Mouse (Mus musculus) ES-E14 (cell line): ENCODE measurements around the gene Mark2. TPM values are rescaled to one million over a fixed set of nuclear protein-coding genes. Genes with fewer than 3 reads are reported as not detected.

Experiments
- DNase-seq: peaks from one replicate; pipeline ENCODE4 v3.0.0-alpha.2; 2013; ENCODE audit warnings: low read depth, low spot score
- H3K27ac ChIP-seq: 2 replicates; pipeline ENCODE4 v1.5.1; 2012; ENCODE audit warnings: low read depth, mild to moderate bottlenecking, low read length, moderate library complexity, mixed read lengths; ENCODE audit not compliant: poor library complexity, insufficient read depth, severe bottlenecking
- H3K36me3 ChIP-seq: 2 replicates; pipeline ENCODE4 v1.6.1; 2012; ENCODE audit warnings: mild to moderate bottlenecking, low read length, moderate library complexity, mixed read lengths; ENCODE audit not compliant: control insufficient read depth, poor library complexity, insufficient read depth, severe bottlenecking
- H3K4me1 ChIP-seq, 2 experiments: fragments of 150-350 bp in 1 of 2; sonication (generic) in 1 of 2; 2 replicates each; pipeline ENCODE4 v1.6.1; 2012; ENCODE audit warnings: low read length in 2 of 2, mild to moderate bottlenecking in 1 of 2, mixed read lengths in 1 of 2; ENCODE audit not compliant: control insufficient read depth in 2 of 2, insufficient read depth in 2 of 2, poor library complexity in 1 of 2
- H3K4me3 ChIP-seq, 2 experiments: fragments of 150-350 bp in 1 of 2; sonication (generic) in 1 of 2; 2 replicates each; pipeline ENCODE4 v1.5.1; 2012; ENCODE audit warnings: low read length in 2 of 2, low read depth in 1 of 2, mild to moderate bottlenecking in 1 of 2, mixed read lengths in 1 of 2; ENCODE audit not compliant: insufficient read depth in 1 of 2, poor library complexity in 1 of 2, severe bottlenecking in 1 of 2
- H3K9ac ChIP-seq: 2 replicates; pipeline ENCODE4 v1.6.1; 2012; ENCODE audit warnings: low read depth, mild to moderate bottlenecking, low read length, mixed read lengths; ENCODE audit not compliant: poor library complexity, insufficient read depth, severe bottlenecking
- H3K9me3 ChIP-seq: fragments of 150-350 bp; sonication (generic); 2 replicates; pipeline ENCODE4 v1.6.1; 2012; ENCODE audit warnings: low read depth, mild to moderate bottlenecking, low read length; ENCODE audit not compliant: control insufficient read depth, insufficient read depth
- CHD2 ChIP-seq: IDR thresholded peaks from 2 replicates; pipeline ENCODE4 v1.6.1; 2014; ENCODE audit warnings: mild to moderate bottlenecking, low read depth, low read length, inconsistent platforms
- HCFC1 ChIP-seq: IDR thresholded peaks from 2 replicates; pipeline ENCODE4 v1.6.1; 2012; ENCODE audit warnings: low read length, inconsistent platforms, borderline replicate concordance; ENCODE audit not compliant: insufficient read depth
- MAFK ChIP-seq: IDR thresholded peaks from 2 replicates; pipeline ENCODE4 v1.6.1; 2014; ENCODE audit warnings: mild to moderate bottlenecking, low read depth, low read length, inconsistent platforms; ENCODE audit not compliant: insufficient read depth
- ZC3H11A ChIP-seq: IDR thresholded peaks from 2 replicates; pipeline ENCODE4 v1.6.1; 2012; ENCODE audit warnings: low read depth, mild to moderate bottlenecking, inconsistent platforms, low read length, borderline replicate concordance
- ZNF384 ChIP-seq: IDR thresholded peaks from 2 replicates; pipeline ENCODE4 v1.6.1; 2012; ENCODE audit warnings: low read depth, low read length, inconsistent platforms
- in situ Hi-C, 2 experiments: fragments of 600-800 bp; cut with MboI; formaldehyde crosslinking; loops; one replicate each; pipeline ENCODE4 v1.15.1; 2025; ENCODE audit warnings: low sequenced_read_pairs in 2 of 2, inconsistent platforms in 1 of 2; ENCODE audit not compliant: unreplicated experiment in 2 of 2
- total RNA-seq: library from RNA; depleted of rRNA; stranded (reverse); fragments of 300-350 nt; gene quantifications from 2 replicates; pipeline ENCODE4 v1.2.3, GENCODE M21; 2012

Mark2 gene
- total RNA-seq, 1 experiment, result 44.0 TPM

DNA sequence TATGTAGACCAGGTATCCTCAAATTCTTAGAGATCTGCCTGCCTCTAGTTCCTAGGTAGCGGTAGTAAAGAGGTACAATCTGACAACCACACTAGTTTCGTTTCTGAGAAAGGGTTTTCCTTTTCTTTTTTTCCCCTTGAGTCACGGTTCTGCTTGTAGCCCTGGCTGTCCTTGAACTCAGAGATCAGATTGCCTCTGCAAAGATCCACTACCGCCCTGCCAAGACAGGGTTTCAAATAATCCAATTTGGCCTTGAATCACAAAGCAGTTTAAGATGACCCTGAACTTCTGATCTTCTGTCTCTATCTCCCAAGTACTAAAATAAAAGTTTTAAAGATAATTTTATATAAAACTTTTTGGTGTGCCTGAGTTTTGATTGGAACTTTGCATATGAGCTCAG lies 23.9 kb downstream of the Mark2 start:
- in situ Hi-C loops, result no loop called here
- no peak for DNase-seq
- Histone ChIP-seq H3K27ac (no peak overlapping the region), H3K4me1 (peaks cover 0 to 6% of the 10 kb centered on the region in 2 experiments; a peak in 2 of 4 replicates), H3K4me3 (no peak overlapping the region), H3K9ac (no peak overlapping the region), H3K36me3 (no peaks in the 10 kb centered on the region), H3K9me3 (no peaks in the 10 kb centered on the region)
- TF ChIP-seq CHD2 (no peak), ZC3H11A (no peak), MAFK (no peak), HCFC1 (no peak), ZNF384 (no peak)

DNA sequence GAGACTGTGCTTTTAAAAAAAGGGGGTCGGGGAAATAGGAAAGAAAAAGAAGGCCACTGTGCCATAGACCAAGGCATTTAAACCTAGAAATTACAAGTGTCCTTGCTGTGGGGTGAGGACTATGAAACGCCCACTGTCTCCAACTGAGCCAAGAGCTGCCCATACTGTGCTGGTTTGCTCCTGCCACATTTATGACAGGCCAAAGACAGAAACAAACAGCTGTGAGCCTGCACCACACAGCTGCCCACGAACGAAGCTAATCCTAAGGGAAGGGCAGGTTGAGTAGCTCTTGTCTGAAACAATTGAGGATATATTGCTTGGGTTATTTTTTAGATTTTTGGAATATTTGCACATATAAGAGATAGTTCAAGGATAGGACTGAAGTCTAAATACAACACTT lies 24.8 kb downstream of the Mark2 start:
- no peak overlapping the region for H3K27ac ChIP-seq
- H3K4me1 ChIP-seq, result peaks cover 2 to 4% of the 10 kb centered on the region in 2 experiments; a peak in 3 of 4 replicates
- no peaks in the 10 kb centered on the region for H3K9me3 ChIP-seq
- no peak overlapping the region for H3K4me3 ChIP-seq
- no peak for DNase-seq
- in situ Hi-C loops, result no loop called here
- H3K9ac ChIP-seq, result no peak overlapping the region
- H3K36me3 ChIP-seq, result no peaks in the 10 kb centered on the region
- TF ChIP-seq ZNF384 (no peak), HCFC1 (no peak)

GRCm38 (mm10) chr19:7315587-7315984 lies 26.1 kb downstream of the Mark2 start:
- Histone ChIP-seq H3K36me3 (no peaks in the 10 kb centered on the region), H3K27ac (no peak overlapping the region), H3K9ac (no peak overlapping the region), H3K4me3 (no peak overlapping the region), H3K9me3 (no peaks in the 10 kb centered on the region), H3K4me1 (peaks cover 2 to 6% of the 10 kb centered on the region in 2 experiments; a peak in 3 of 4 replicates)
- DNase-seq, result no peak
- in situ Hi-C loops, result no loop called here
- TF ChIP-seq ZC3H11A (no peak), MAFK (no peak), ZNF384 (no peak), CHD2 (no peak), HCFC1 (no peak)

- Histone ChIP-seq H3K4me1 (peaks cover 2 to 11% of the 10 kb centered on the region in 2 experiments; a peak in 3 of 4 replicates), H3K4me3 (no peak overlapping the region), H3K9ac (no peak overlapping the region), H3K27ac (no peak overlapping the region), H3K36me3 (no peaks in the 10 kb centered on the region), H3K9me3 (no peaks in the 10 kb centered on the region)
- in situ Hi-C loops, result no loop called here
- no peak for DNase-seq
- TF ChIP-seq HCFC1 (no peak), CHD2 (no peak), ZC3H11A (no peak), MAFK (no peak), ZNF384 (no peak)
These were observed 26.6 kb downstream of the Mark2 start for GRCm38 (mm10) chr19:7314976-7315586.

DNA sequence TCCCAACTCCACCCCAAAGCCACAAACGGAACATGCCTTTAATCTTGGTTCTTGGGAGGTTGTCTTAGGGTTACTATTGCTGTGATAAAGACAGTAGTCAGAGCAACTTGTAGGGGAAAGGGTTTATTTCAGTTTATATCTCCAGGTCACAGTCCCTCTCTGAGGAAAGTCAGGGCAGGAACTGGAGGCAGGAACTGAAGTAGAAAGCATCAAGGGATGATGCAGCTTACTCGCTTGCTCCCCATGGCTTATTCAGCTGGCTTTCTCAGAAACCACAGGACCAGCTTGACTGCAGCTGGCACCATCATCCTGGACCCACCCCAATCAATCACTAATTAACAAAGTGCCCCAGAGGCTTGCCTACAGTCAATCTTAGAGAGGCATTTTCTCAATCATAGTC lies 28.0 kb downstream of the Mark2 start:
- no peak overlapping the region for H3K4me3 ChIP-seq
- H3K36me3 ChIP-seq, result no peaks in the 10 kb centered on the region
- in situ Hi-C loops, result no loop called here
- no peak overlapping the region for H3K27ac ChIP-seq
- no peak for DNase-seq
- peaks cover 4 to 23% of the 10 kb centered on the region in 2 experiments; a peak in 3 of 4 replicates for H3K4me1 ChIP-seq
- H3K9me3 ChIP-seq, result no peaks in the 10 kb centered on the region
- no peak for TF ChIP-seq HCFC1
- TF ChIP-seq CHD2, result no peak
- TF ChIP-seq ZC3H11A, result no peak
- TF ChIP-seq ZNF384, result no peak
- TF ChIP-seq MAFK, result no peak
- H3K9ac ChIP-seq, result no peak overlapping the region
